10 mouse cellular contexts compared by ENCODE assay signal in genomic region chr1:131110525-131111106, GRCm38 (mm10). TPM values are rescaled to one million over a fixed set of nuclear protein-coding genes. Genes with fewer than 3 reads are reported as not detected.
A peak's percentile ranks its signal among the peaks of the same experiment; 100 is the strongest.
DNase-seq lines count a peak whose midpoint lies in the region; ATAC-seq and TF ChIP-seq lines count a peak whose summit lies in the region.
"Had no signal": no experiment of that assay in that cellular context is flagged by ENCODE, and none has a peak within 500 bp of the region (broad histone marks: within the 10 kb centered on the region; RNA-seq: fewer than 3 reads in every experiment).

No protein-coding gene starts in this region.

- no peaks in the 10 kb centered on the region for H3K27me3 ChIP-seq in limb, embryonic 15.5 days
- 0 out of 2 replicates have a peak, but pooled peaks cover 4% of the 10 kb centered on the region for H3K27me3 ChIP-seq in limb, embryonic 10.5 days (ENCODE audit: low read depth, poor library complexity, severe bottlenecking)
- H3K27me3 ChIP-seq: forebrain, embryonic 15.5 days had no signal

- intact Hi-C loops in heart, postnatal 14 days (cut with DNase I), result loop anchor here (10.0 kb wide), 1 partner anchor 126 kb away; no protein-coding TSS in a partner anchor

- no peaks in the 10 kb centered on the region for H3K36me3 ChIP-seq in limb, embryonic 15.5 days
- H3K36me3 ChIP-seq in limb, embryonic 10.5 days, result no peaks in the 10 kb centered on the region
- H3K36me3 ChIP-seq: forebrain, embryonic 15.5 days had no signal

- DNase-seq in limb, embryonic 10.5 days (ENCODE audit: low spot score), result no peak
- peak; percentile 47 to 65 for DNase-seq in heart, postnatal 14 days
- no peak for DNase-seq in testis, postnatal 10 days (ENCODE audit: low spot score)
- DNase-seq in embryo, embryonic 9.5 days (ENCODE audit: extremely low spot score), result no peak
- no peak for DNase-seq in urinary bladder, postnatal 36 days (ENCODE audit: low spot score in 2 of 2)
- DNase-seq: midbrain, embryonic 14.5 days had no signal

- TF ChIP-seq POLR2A in bone marrow macrophage, adult 2 months (IDR thresholded peaks at IDR 0.05; ENCODE audit: borderline replicate concordance, low read depth, low read length), result no peak

- no peak for TF ChIP-seq CTCF in bone marrow macrophage, adult 2 months (IDR thresholded peaks at IDR 0.05; ENCODE audit: low read depth, low read length)

- peak overlapping the region; percentile 35; the same call in 1 of the 2 replicates for H3K27ac ChIP-seq in limb, embryonic 15.5 days
- H3K27ac ChIP-seq in limb, embryonic 10.5 days, result no peak overlapping the region
- peak overlapping the region; percentile 97 for H3K27ac ChIP-seq in bone marrow macrophage, adult 2 months (ENCODE audit: insufficient read depth, low read depth, low read length)
- H3K27ac ChIP-seq: forebrain, embryonic 15.5 days had no signal

- no peak overlapping the region for H3K4me3 ChIP-seq in limb, embryonic 15.5 days
- H3K4me3 ChIP-seq in limb, embryonic 10.5 days, result no peak overlapping the region
- peak overlapping the region; percentile 24 for H3K4me3 ChIP-seq in bone marrow macrophage, adult 2 months (ENCODE audit: insufficient read depth, low read length)
- H3K4me3 ChIP-seq: forebrain, embryonic 15.5 days had no signal

- no peaks in the 10 kb centered on the region for H3K9me3 ChIP-seq in limb, embryonic 15.5 days
- H3K9me3 ChIP-seq in limb, embryonic 10.5 days (replicated peaks), result no peaks in the 10 kb centered on the region
- H3K9me3 ChIP-seq: forebrain, embryonic 15.5 days had no signal

- no peak overlapping the region for H3K4me2 ChIP-seq in limb, embryonic 15.5 days
- H3K4me2 ChIP-seq: forebrain, embryonic 15.5 days had no signal

- no peak overlapping the region for H3K9ac ChIP-seq in limb, embryonic 15.5 days
- H3K9ac ChIP-seq: forebrain, embryonic 15.5 days had no signal

- WGBS in limb, embryonic 15.5 days, result 48% methylated on average over 12 of the region's 12 CpGs
- WGBS in limb, embryonic 10.5 days, result 74% methylated on average over 12 of the region's 12 CpGs

- H3K4me1 ChIP-seq in limb, embryonic 15.5 days, result peaks cover 29% of the 10 kb centered on the region
- peaks cover 7% of the 10 kb centered on the region for H3K4me1 ChIP-seq in limb, embryonic 10.5 days
- peaks cover 61% of the 10 kb centered on the region for H3K4me1 ChIP-seq in bone marrow macrophage, adult 2 months (ENCODE audit: control insufficient read depth, insufficient read depth, low read length)
- H3K4me1 ChIP-seq: forebrain, embryonic 15.5 days had no signal

- no peak for ATAC-seq in limb, embryonic 15.5 days (ENCODE audit: insufficient number of reproducible peaks, low FRiP score, low TSS enrichment, low read depth)
- peak; percentile 71 for ATAC-seq in neutrophil, adult 5-6 weeks (ENCODE audit: extremely low read depth, insufficient number of reproducible peaks, low FRiP score, poor library complexity, severe bottlenecking)
- ATAC-seq: forebrain, embryonic 15.5 days had no signal

RNA-seq across cellular contexts. Expression of gene Mapkapk2, which starts 13.0 kb away (rescaled TPM):
- polyA plus RNA-seq in limb, embryonic 15.5 days (2015; fragmentation: Nextera tagmentation; extraction: Ambion mirVana), result 27.7 and 36.1 TPM in 2 replicates
- polyA plus RNA-seq in limb, embryonic 10.5 days (2016; fragmentation: Nextera tagmentation; extraction: Ambion mirVana), result 46.8 and 47.9 TPM in 2 replicates
- polyA plus RNA-seq in bone marrow macrophage, adult 2 months (2012; ENCODE audit: insufficient read depth, insufficient read length, missing spikeins), result 265 and 283 TPM in 2 replicates
- total RNA-seq in heart, postnatal 14 days (2021), result 100 to 1,000 TPM; 209 to 221 TPM
- 103 and 112 TPM in 2 replicates for total RNA-seq in neutrophil, adult 5-6 weeks (2017)

RNA-seq across cellular contexts. Expression of gene Dyrk3, which starts 27.5 kb away (rescaled TPM):
- polyA plus RNA-seq in limb, embryonic 15.5 days (2015; fragmentation: Nextera tagmentation; extraction: Ambion mirVana), result 2.2 and 3.1 TPM in 2 replicates
- polyA plus RNA-seq in limb, embryonic 10.5 days (2016; fragmentation: Nextera tagmentation; extraction: Ambion mirVana), result 5.5 and 5.8 TPM in 2 replicates
- 0.84 and 1.1 TPM in 2 replicates for polyA plus RNA-seq in bone marrow macrophage, adult 2 months (2012; ENCODE audit: insufficient read depth, insufficient read length, missing spikeins)
- under 1 TPM; 0.37 to 0.53 TPM for total RNA-seq in heart, postnatal 14 days (2021)
- 1.2 and 1.7 TPM in 2 replicates for total RNA-seq in neutrophil, adult 5-6 weeks (2017)

RNA-seq across cellular contexts. Expression of gene Eif2d, which starts 42.4 kb away (rescaled TPM):
- polyA plus RNA-seq in limb, embryonic 15.5 days (2015; fragmentation: Nextera tagmentation; extraction: Ambion mirVana), result 60.5 and 61.4 TPM in 2 replicates
- 73.5 and 76.7 TPM in 2 replicates for polyA plus RNA-seq in limb, embryonic 10.5 days (2016; fragmentation: Nextera tagmentation; extraction: Ambion mirVana)
- 20.5 and 23.2 TPM in 2 replicates for polyA plus RNA-seq in bone marrow macrophage, adult 2 months (2012; ENCODE audit: insufficient read depth, insufficient read length, missing spikeins)
- total RNA-seq in heart, postnatal 14 days (2021), result 10 to 100 TPM; 36.4 to 38.2 TPM
- total RNA-seq in neutrophil, adult 5-6 weeks (2017), result 18.4 and 19.5 TPM in 2 replicates

Comparison
In these comparisons a context has a peak if more than half of its experiments do, and no peak if none do; other contexts are left out.
1. DNase-seq: peak in heart, postnatal 14 days (2 of 2); none in limb, embryonic 10.5 days (single experiment), testis, postnatal 10 days (single experiment), embryo, embryonic 9.5 days (single experiment) and urinary bladder, postnatal 36 days (0 of 2).